Mouse (Mus musculus): ENCODE data around the gene Fbxl14.

DNA sequence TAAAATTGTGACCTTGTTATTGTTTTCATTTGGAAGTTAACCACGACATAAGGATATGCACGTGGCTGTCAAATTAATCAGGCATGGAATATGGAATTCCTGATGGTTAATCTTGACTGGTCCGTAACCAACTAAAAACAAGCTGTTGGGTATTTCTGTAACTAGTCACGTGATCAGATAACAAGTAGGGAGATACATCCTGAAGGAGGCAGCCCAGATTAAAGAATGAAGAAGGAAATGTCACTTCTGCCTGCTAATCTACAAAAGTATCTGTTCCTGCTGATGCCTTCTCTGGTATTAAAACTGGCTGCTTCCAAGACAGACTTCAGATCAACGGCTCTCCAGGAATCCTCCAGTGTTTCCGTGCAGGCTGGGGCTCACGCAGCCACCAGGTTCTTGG, 6.0 kb upstream of the Fbxl14 start:
- TF ChIP-seq CTCF (IDR thresholded peaks at IDR 0.05; ENCODE audit: low read depth) (no peak), EP300 (IDR thresholded peaks at IDR 0.05; ENCODE audit: low read depth) (no peak)
